Mouse (Mus musculus) hindbrain, embryonic 16.5 days (tissue): ENCODE results near the gene Pbx1. TPM values are rescaled to one million over a fixed set of nuclear protein-coding genes. Genes with fewer than 3 reads are reported as not detected.

Source experiments
- ATAC-seq: fragments of 200-750 bp; cut with Nextera tagmentation; 2 replicates; pipeline ENCODE4 v1.8.0; 2017; ENCODE audit warnings: moderate TSS enrichment, moderate library complexity
- H3K27ac ChIP-seq: fragments of 300-500 bp; sonication (generic); 2 replicates; pipeline ENCODE4 v1.5.1; 2014; ENCODE audit warnings: low read depth, mild to moderate bottlenecking, control low read depth, low read length, moderate library complexity
- H3K27me3 ChIP-seq: fragments of 300-500 bp; sonication (generic); replicated peaks from 2 replicates; pipeline ENCODE4 v1.6.1; 2014; ENCODE audit warnings: low read length; ENCODE audit not compliant: control insufficient read depth, insufficient read depth
- H3K36me3 ChIP-seq: fragments of 300-500 bp; sonication (generic); 2 replicates; pipeline ENCODE4 v1.6.1; 2014; ENCODE audit warnings: mild to moderate bottlenecking, low read length, moderate library complexity, mixed read lengths; ENCODE audit not compliant: control insufficient read depth, insufficient read depth
- H3K4me1 ChIP-seq: fragments of 300-500 bp; sonication (generic); 2 replicates; pipeline ENCODE4 v1.6.1; 2014; ENCODE audit warnings: low read depth, low read length; ENCODE audit not compliant: control insufficient read depth, insufficient read depth
- H3K4me2 ChIP-seq: fragments of 300-500 bp; sonication (generic); 2 replicates; pipeline ENCODE4 v1.6.1; 2014; ENCODE audit warnings: mild to moderate bottlenecking, low read length, control low read depth, moderate library complexity
- H3K4me3 ChIP-seq: fragments of 300-500 bp; sonication (generic); 2 replicates; pipeline ENCODE4 v1.5.1; 2014; ENCODE audit warnings: mild to moderate bottlenecking, low read length, control low read depth, moderate library complexity
- H3K9ac ChIP-seq: fragments of 300-500 bp; sonication (generic); 2 replicates; pipeline ENCODE4 v1.6.1; 2014; ENCODE audit warnings: low read depth, mild to moderate bottlenecking, control low read depth, low read length, moderate library complexity
- H3K9me3 ChIP-seq: fragments of 300-500 bp; sonication (generic); 2 replicates; pipeline ENCODE4 v1.6.1; 2014; ENCODE audit warnings: mild to moderate bottlenecking, low read length, moderate library complexity; ENCODE audit not compliant: control insufficient read depth
- WGBS: fragments of 180-500 bp; shearing (Covaris S2); extraction: QIAGEN DNeasy Blood & Tissue Kit; methylation state at CpG from one replicate; pipeline ENCODE4 v1.1.7; 2014; 5-methylcytosine and 5-hydroxymethylcytosine counted together
- polyA plus RNA-seq: library from polyadenylated mRNA; unstranded; fragments of >200 nt; fragmentation: Nextera tagmentation; extraction: Ambion mirVana; gene quantifications from 2 replicates; pipeline ENCODE4 v1.2.1, GENCODE M21; 2015

Gene Pbx1
- polyA plus RNA-seq, 1 experiment from 2014 or later = 36.0 TPM

DNA sequence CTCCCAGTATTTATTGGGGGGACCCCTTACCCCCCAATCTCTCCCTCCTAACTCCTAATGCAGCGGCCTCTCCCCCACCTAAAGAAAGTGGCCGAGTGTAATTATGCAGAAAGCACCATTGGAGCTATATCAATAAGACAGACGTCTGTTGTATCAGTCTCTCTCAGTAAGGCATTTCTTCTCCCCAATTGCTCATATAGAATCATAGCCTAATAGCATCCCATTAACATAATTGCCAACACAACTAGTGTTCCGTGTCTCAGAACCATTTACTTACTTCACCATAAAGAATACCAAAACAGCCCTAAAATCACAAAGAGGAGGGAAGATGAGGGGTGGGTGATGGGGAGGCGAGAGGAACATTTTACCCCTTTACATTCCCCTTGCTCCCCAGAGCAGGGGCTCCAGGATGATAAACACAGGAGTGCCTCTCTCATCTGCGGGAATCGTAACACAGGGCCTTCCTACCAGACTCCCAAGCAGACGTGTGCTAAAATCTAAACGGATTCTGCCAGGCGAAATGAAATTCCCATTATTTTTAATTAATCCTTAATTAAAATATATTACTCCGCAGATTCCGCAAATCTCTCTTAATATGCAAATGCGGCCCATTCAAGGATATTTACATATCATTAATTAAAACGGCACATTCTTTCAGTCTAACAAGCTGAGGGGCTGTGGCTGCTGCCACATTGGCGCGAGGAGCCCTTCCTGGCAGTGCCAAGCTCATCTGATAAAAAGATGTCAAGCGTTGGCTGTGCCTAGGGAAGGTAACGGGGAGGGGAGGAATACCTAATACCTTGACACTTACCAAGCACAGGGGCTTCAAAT lies 104.5 kb downstream of the Pbx1 start:
- no peaks in the 10 kb centered on the region for H3K9me3 ChIP-seq
- no peaks in the 10 kb centered on the region for H3K27me3 ChIP-seq
- WGBS = 33% methylated on average over 18 of the region's 18 CpGs
- H3K4me3 ChIP-seq = no peak overlapping the region
- H3K27ac ChIP-seq = 0 out of 2 replicates have a peak overlapping the region, but pooled peaks have one; percentile 46
- peak; percentile 24; the same call in 1 of the 2 replicates for ATAC-seq
- no peaks in the 10 kb centered on the region for H3K36me3 ChIP-seq
- peaks cover 46% of the 10 kb centered on the region for H3K4me1 ChIP-seq
- no peak overlapping the region for H3K9ac ChIP-seq
- no peak overlapping the region for H3K4me2 ChIP-seq

DNA sequence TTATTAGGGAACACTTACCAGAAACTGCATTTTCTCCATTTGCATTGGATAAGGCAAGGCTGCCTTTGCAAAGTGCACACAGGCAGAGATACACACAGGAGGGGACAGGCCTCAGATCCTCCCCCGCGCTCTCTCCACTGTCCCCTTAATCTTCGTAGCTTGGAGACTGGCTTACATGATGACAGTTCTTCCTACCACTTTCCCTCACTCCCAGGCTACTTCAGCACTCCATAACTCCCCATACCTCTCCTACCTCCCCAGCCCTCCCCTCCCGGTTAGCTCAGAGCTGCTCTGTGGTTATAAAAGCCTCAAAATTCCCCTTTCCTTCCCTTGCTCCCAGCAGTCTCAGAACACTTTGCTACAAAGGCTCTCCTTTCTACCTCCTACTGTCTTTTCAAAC lies 106.3 kb downstream of the Pbx1 start:
- Histone ChIP-seq H3K9ac (no peak overlapping the region), H3K4me1 (peaks cover 44% of the 10 kb centered on the region), H3K27me3 (no peaks in the 10 kb centered on the region), H3K36me3 (no peaks in the 10 kb centered on the region), H3K27ac (peak overlapping the region; percentile 50; the same call in 1 of the 2 replicates), H3K4me3 (no peak overlapping the region), H3K9me3 (no peaks in the 10 kb centered on the region), H3K4me2 (no peak overlapping the region)
- 0 out of 2 replicates have a peak, but pooled peaks have one; percentile 35 for ATAC-seq
- 51% methylated on average over 4 of the region's 4 CpGs for WGBS

DNA sequence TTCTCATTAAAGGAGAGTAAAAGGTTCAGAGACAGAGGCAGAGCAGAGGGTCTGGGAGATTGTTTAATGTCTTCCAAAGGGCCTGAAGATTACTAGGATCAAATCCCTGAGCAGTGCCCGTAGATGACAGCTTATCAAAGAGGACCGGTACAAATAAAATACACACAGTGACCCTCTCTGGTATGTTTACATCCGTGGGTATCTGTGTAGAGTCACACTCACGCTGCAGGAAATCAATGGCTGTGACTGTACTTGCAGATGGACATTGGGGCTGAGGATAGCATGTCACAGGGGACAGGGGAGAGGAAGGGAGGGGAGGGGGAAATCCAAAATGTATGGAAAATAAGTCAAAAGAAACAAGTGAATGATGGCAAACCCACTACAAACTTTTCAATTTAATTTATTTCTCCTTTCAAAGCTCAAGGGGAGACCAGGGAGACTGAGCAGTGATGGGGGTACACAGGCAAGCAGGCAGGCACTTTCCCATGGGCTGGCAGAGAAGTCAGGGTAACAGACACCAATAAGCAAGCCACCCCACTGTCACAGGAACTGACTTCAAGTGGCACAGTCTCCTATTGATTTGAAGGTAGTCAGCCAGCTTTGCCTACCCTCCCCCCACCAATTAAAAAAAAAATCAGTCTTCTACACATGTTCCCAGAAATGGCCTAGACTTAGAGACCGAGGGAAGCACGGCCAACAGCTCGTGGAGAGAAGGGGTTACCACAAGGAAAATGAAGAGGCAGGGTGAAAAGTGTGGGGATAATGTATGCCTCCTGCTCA lies 107.6 kb downstream of the Pbx1 start:
- Histone ChIP-seq H3K36me3 (no peaks in the 10 kb centered on the region), H3K9ac (no peak overlapping the region), H3K4me2 (no peak overlapping the region), H3K27me3 (no peaks in the 10 kb centered on the region), H3K4me3 (no peak overlapping the region), H3K27ac (peak overlapping the region; percentile 32; the same call in 1 of the 2 replicates), H3K4me1 (peaks cover 38% of the 10 kb centered on the region), H3K9me3 (no peaks in the 10 kb centered on the region)
- WGBS = 47% methylated on average over 7 of the region's 7 CpGs
- ATAC-seq = no peak

DNA sequence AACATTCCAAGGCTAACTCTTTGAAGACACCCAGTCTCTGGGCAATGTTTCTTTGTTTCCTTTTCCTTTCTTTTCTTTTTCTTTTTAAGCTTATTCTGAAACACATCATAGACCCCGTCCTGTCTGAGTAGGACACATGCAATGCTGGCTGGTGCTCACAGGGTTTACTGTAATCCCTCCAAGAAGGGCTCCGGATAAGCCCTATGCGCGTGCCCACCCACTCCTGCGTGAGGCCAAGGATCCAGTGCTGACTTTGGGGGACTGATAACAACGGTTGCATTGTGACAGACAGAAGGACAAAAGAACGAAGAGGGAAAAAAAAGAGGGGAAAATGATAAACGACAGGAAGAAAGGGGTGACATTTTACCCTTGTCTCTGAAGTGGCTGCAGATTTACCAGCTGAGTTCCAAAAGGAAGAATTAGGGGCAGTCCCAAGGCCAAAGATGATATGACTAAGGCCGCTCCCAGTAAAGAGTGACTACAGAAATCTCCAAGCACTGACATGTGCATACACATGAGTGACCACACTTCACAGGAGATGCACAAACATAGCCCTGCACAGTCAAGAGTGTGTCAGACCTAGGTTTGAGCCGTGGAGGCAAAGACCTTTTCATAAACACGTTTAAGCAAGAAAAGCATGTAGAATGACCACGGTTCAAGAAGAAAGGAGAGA lies 108.5 kb downstream of the Pbx1 start:
- H3K36me3 ChIP-seq = no peaks in the 10 kb centered on the region
- no peak for ATAC-seq
- no peaks in the 10 kb centered on the region for H3K27me3 ChIP-seq
- H3K4me2 ChIP-seq = no peak overlapping the region
- peaks cover 37% of the 10 kb centered on the region for H3K4me1 ChIP-seq
- no peaks in the 10 kb centered on the region for H3K9me3 ChIP-seq
- WGBS = 64% methylated on average over 12 of the region's 12 CpGs
- no peak overlapping the region for H3K27ac ChIP-seq
- no peak overlapping the region for H3K4me3 ChIP-seq
- H3K9ac ChIP-seq = no peak overlapping the region

DNA sequence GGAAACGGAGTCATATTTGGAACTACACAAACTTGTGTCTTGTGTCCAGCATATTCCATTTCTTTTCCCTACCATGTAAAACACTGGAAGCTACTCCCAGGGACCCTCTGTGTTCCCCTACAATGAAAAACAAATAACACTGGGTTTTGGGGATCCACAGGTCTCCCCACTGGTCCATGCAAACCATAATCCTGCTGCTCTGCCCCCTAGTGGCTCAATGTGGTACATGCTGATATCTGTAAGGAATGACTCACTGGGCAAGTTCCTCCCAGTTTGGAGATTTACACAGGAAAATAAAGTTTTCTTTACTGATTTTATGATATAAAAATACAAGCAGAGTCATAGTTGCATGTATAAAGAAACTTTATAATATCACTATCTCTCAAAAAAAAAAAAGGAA lies 109.2 kb downstream of the Pbx1 start:
- Histone ChIP-seq H3K9ac (no peak overlapping the region), H3K4me2 (no peak overlapping the region), H3K36me3 (no peaks in the 10 kb centered on the region), H3K9me3 (no peaks in the 10 kb centered on the region), H3K27ac (no peak overlapping the region), H3K4me1 (peaks cover 30% of the 10 kb centered on the region), H3K27me3 (no peaks in the 10 kb centered on the region), H3K4me3 (no peak overlapping the region)
- ATAC-seq = no peak
- WGBS = 100% methylated on average over 1 of the region's 1 CpGs

DNA sequence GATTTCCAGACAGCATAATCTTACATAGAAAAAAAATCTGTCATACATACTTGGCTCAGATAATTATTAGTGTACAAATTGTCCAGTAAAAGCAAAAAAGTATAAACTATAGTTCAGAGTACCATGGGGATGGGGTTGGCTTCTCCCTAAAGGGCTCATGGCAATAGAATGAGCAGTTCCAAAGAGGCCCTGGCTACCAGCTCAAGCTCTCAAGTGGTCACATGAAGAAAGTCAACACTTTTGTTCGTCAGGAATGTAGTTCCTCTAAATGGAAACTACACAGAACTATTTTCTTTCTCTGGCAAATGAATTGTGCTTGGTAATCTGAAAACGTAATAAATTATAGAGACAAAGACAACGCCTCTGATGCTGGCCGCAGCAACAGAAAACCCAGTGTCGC lies 112.4 kb downstream of the Pbx1 start:
- Histone ChIP-seq H3K9ac (no peak overlapping the region), H3K4me3 (no peak overlapping the region), H3K27me3 (no peaks in the 10 kb centered on the region), H3K4me2 (no peak overlapping the region), H3K9me3 (no peaks in the 10 kb centered on the region), H3K4me1 (peaks cover 7% of the 10 kb centered on the region), H3K27ac (no peak overlapping the region), H3K36me3 (no peaks in the 10 kb centered on the region)
- no peak for ATAC-seq
- 72% methylated on average over 5 of the region's 5 CpGs for WGBS

DNA sequence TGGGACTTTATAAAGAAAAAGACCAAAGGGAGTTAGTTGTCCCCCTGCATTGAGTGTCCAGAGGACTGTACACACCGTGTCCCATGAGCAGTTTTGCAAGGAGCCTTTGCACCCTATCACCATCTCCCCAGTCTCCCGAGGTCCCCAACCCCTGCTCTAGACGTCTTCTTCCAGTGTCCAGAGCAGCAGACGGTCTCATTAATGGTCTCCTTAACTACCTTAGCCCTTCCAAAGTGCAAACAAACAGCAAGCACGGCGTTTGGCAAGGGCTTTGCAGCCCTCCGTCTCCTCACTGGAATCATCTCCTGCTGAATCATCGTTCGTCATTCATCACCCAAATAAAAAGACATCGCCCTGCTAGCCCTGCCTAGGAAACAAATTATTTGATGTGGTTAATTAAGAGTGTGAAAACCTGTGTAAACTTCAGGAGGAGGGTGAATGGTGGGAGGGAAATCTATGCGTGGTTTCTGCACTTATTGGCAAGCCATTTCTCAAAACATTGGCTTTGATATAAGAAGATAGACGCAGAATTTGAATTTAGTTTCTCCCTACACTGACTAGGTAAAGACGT lies 113.1 kb downstream of the Pbx1 start:
- Histone ChIP-seq H3K4me1 (peaks cover under 1% of the 10 kb centered on the region; the same call in 1 of the 2 replicates), H3K4me3 (no peak overlapping the region), H3K9ac (no peak overlapping the region), H3K36me3 (no peaks in the 10 kb centered on the region), H3K4me2 (no peak overlapping the region), H3K9me3 (no peaks in the 10 kb centered on the region), H3K27ac (no peak overlapping the region), H3K27me3 (no peaks in the 10 kb centered on the region)
- ATAC-seq = no peak
- WGBS = 40% methylated on average over 13 of the region's 13 CpGs

DNA sequence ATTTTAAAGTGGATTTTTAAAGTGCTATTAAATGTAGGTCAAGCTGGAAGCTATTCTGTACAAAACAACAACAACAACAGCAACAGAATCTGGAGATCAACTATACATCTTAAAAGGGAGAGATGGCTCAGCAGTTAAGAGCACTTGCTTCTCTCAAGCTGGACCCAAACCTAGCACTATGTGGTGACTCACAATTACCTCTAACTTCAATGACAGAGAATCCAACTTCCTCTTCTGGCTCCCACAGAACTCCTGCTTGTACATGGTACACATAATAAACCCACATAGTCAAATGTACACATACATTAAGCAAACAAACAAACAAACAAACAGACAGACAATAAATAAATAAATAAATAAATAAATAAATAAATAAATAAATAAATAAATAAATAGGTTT lies 118.3 kb downstream of the Pbx1 start:
- H3K9ac ChIP-seq = no peak overlapping the region
- no peaks in the 10 kb centered on the region for H3K36me3 ChIP-seq
- H3K9me3 ChIP-seq = no peaks in the 10 kb centered on the region
- no peaks in the 10 kb centered on the region for H3K27me3 ChIP-seq
- no peak overlapping the region for H3K4me2 ChIP-seq
- H3K4me1 ChIP-seq = peaks cover 4% of the 10 kb centered on the region
- H3K4me3 ChIP-seq = no peak overlapping the region
- ATAC-seq = no peak
- H3K27ac ChIP-seq = no peak overlapping the region
